Mouse (Mus musculus): ENCODE measurements around the gene Rbbp4. TPM values are rescaled to one million over a fixed set of nuclear protein-coding genes. Genes with fewer than 3 reads are reported as not detected.

Gene Rbbp4
- polyA plus RNA-seq, 1 experiment from 2014 or later, result 388 TPM

Small RNA genes lying within 50 kb of the gene (microRNA-seq; reads per million reads assigned to microRNA genes)
- not detected for gene Gm22994

Other genes with a start within 250 kb of the Rbbp4 start
- gene Tmem54, start 229.8 kb downstream of the Rbbp4 start, polyA plus RNA-seq (2015; fragmentation: Nextera tagmentation; extraction: Ambion mirVana), result not detected in 2 replicates
- 57.9 and 63.4 TPM in 2 replicates for gene Hpca, start 213.3 kb downstream of the Rbbp4 start, polyA plus RNA-seq (2015; fragmentation: Nextera tagmentation; extraction: Ambion mirVana)
- 2.5 and 2.8 TPM in 2 replicates for gene Fndc5, start 198.4 kb downstream of the Rbbp4 start, polyA plus RNA-seq (2015; fragmentation: Nextera tagmentation; extraction: Ambion mirVana)
- gene S100pbp, start 145.6 kb downstream of the Rbbp4 start, polyA plus RNA-seq (2015; fragmentation: Nextera tagmentation; extraction: Ambion mirVana), result 16.9 and 17.2 TPM in 2 replicates
- 116 and 122 TPM in 2 replicates for gene Yars, start 145.6 kb downstream of the Rbbp4 start, polyA plus RNA-seq (2015; fragmentation: Nextera tagmentation; extraction: Ambion mirVana)
- gene C77080, start 74.0 kb downstream of the Rbbp4 start, polyA plus RNA-seq (2015; fragmentation: Nextera tagmentation; extraction: Ambion mirVana), result 3.8 and 4.7 TPM in 2 replicates
- 0.31 and 0.38 TPM in 2 replicates for gene Sync, start 47.8 kb downstream of the Rbbp4 start, polyA plus RNA-seq (2015; fragmentation: Nextera tagmentation; extraction: Ambion mirVana)
- 25.8 and 26.0 TPM in 2 replicates for gene Zbtb8os, start 325 bp upstream of the Rbbp4 start, polyA plus RNA-seq (2015; fragmentation: Nextera tagmentation; extraction: Ambion mirVana)
- gene Zbtb8a, start 42.7 kb upstream of the Rbbp4 start, polyA plus RNA-seq (2015; fragmentation: Nextera tagmentation; extraction: Ambion mirVana), result 17.8 and 18.6 TPM in 2 replicates
- 7.4 and 9.9 TPM in 2 replicates for gene Zbtb8b, start 105.5 kb upstream of the Rbbp4 start, polyA plus RNA-seq (2015; fragmentation: Nextera tagmentation; extraction: Ambion mirVana)
- gene Bsdc1, start 126.2 kb upstream of the Rbbp4 start, polyA plus RNA-seq (2015; fragmentation: Nextera tagmentation; extraction: Ambion mirVana), result 43.7 and 46.8 TPM in 2 replicates
- 0.51 and 0.76 TPM in 2 replicates for gene Tssk3, start 155.7 kb upstream of the Rbbp4 start, polyA plus RNA-seq (2015; fragmentation: Nextera tagmentation; extraction: Ambion mirVana)
- gene Fam229a, start 155.8 kb upstream of the Rbbp4 start, polyA plus RNA-seq (2015; fragmentation: Nextera tagmentation; extraction: Ambion mirVana), result 0.39 TPM in 1 of 2 replicates, not detected in the other
- 1,850 and 1,955 TPM in 2 replicates for gene Marcksl1, start 178.2 kb upstream of the Rbbp4 start, polyA plus RNA-seq (2015; fragmentation: Nextera tagmentation; extraction: Ambion mirVana)
- 113 and 116 TPM in 2 replicates for gene Hdac1, start 207.3 kb upstream of the Rbbp4 start, polyA plus RNA-seq (2015; fragmentation: Nextera tagmentation; extraction: Ambion mirVana)
- gene Lck, start 238.3 kb upstream of the Rbbp4 start, polyA plus RNA-seq (2015; fragmentation: Nextera tagmentation; extraction: Ambion mirVana), result 7.6 and 11.1 TPM in 2 replicates
- gene Fam167b, start 243.2 kb upstream of the Rbbp4 start, polyA plus RNA-seq (2015; fragmentation: Nextera tagmentation; extraction: Ambion mirVana), result 0.24 and 0.27 TPM in 2 replicates

All from forebrain, embryonic 16.5 days (tissue).